Mouse (Mus musculus): ENCODE measurements at regions not wholly inside any gene's neighbourhood (a gene's known extent, or its start where the extent isn't known, plus 50 kb on each side); places are given as distances from the start of the nearest gene placed in this dataset.

- TF ChIP-seq CTCF (IDR thresholded peaks at IDR 0.05; ENCODE audit: low read depth, low read length), result no peak
- TF ChIP-seq POLR2A (IDR thresholded peaks at IDR 0.05; ENCODE audit: extremely low read depth, insufficient read depth, low read length), result no peak
Measured at GRCm38 (mm10) chr10:96720956-96721688, 104.3 kb downstream of the Btg1 start.

Data from liver, adult 2 months (tissue).